Mouse (Mus musculus) heart, adult 2 months (tissue): ENCODE results near the gene Ptpn7.

Experiments used
- CTCF ChIP-seq: fragments of 200-600 bp; IDR thresholded peaks from 2 replicates; pipeline ENCODE4 v1.8.1; 2022; ENCODE audit warnings: antibody characterized with exemption, mild to moderate bottlenecking, moderate library complexity
- EP300 ChIP-seq: fragments of 200-500 bp; IDR thresholded peaks from 2 replicates; pipeline ENCODE4 v1.6.1; 2011; ENCODE audit warnings: low read depth, low read length, control low read depth; ENCODE audit not compliant: insufficient read depth
- POLR2A ChIP-seq: fragments of 200-500 bp; IDR thresholded peaks from 2 replicates; pipeline ENCODE4 v1.6.1; 2011; ENCODE audit warnings: mild to moderate bottlenecking, low read depth, low read length, control low read depth; ENCODE audit not compliant: insufficient read depth

- TF ChIP-seq CTCF (no peak), POLR2A (no peak), EP300 (no peak)
Observed at GRCm38 (mm10) chr1:135158633-135159032, 26.1 kb downstream of the Ptpn7 start.
